In the genomic region with DNA sequence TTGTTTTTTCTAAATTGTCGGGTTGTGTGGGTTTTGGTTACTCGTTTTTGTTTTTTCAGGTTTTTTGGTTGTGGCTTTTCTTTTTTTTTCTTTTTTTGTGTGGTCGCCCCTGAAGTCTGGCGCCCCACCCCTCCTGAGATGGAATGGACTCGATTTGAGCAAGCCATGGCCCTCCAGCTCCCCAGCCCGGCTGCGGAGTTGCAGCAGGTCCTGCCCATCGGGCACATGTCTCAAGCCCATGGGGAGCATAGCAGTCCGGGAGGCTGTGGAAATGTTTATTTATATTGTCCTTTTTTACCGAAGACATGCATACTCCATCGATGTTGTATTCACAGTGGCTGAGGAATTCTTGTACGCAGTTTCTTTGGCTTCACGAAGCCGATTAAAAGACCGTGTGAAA, we compare ENCODE assay signal across 12 mouse cellular contexts. TPM values are rescaled to one million over a fixed set of nuclear protein-coding genes. Genes with fewer than 3 reads are reported as not detected.
DNase-seq lines count a peak whose midpoint lies in the region; ATAC-seq and TF ChIP-seq lines count a peak whose summit lies in the region.
"Had no signal": no experiment of that assay in that cellular context is flagged by ENCODE, and none has a peak within 500 bp of the region (broad histone marks: within the 10 kb centered on the region; RNA-seq: fewer than 3 reads in every experiment).

No protein-coding gene starts in this region.

- H3K4me1 ChIP-seq in forebrain, embryonic 10.5 days: peaks cover 70% of the 10 kb centered on the region
- H3K4me1 ChIP-seq in forebrain, postnatal 0 days (ENCODE audit: insufficient read depth): peaks cover 13% of the 10 kb centered on the region
- peaks cover 46% of the 10 kb centered on the region for H3K4me1 ChIP-seq in embryonic facial prominence, embryonic 13.5 days
- peaks cover 66% of the 10 kb centered on the region for H3K4me1 ChIP-seq in neural tube, embryonic 15.5 days

- H3K4me2 ChIP-seq in forebrain, postnatal 0 days (ENCODE audit: low read depth): no peak overlapping the region
- H3K4me2 ChIP-seq in embryonic facial prominence, embryonic 13.5 days: no peak overlapping the region
- no peak overlapping the region for H3K4me2 ChIP-seq in neural tube, embryonic 15.5 days

- ATAC-seq in forebrain, postnatal 0 days: no peak
- no peak for ATAC-seq in embryonic facial prominence, embryonic 13.5 days (ENCODE audit: insufficient number of reproducible peaks, insufficient read depth, low FRiP score, low TSS enrichment, low read depth)
- no peak for ATAC-seq in neural tube, embryonic 15.5 days (ENCODE audit: low FRiP score)
- ATAC-seq in megakaryocyte, adult 5-6 weeks (ENCODE audit: poor library complexity, severe bottlenecking): no peak

- 95% methylated on average over 15 of the region's 15 CpGs for WGBS in forebrain, embryonic 10.5 days
- 93% methylated on average over 15 of the region's 15 CpGs for WGBS in forebrain, postnatal 0 days
- 94% methylated on average over 15 of the region's 15 CpGs for WGBS in embryonic facial prominence, embryonic 13.5 days
- WGBS in neural tube, embryonic 15.5 days: 89% methylated on average over 15 of the region's 15 CpGs

- no peak for TF ChIP-seq CTCF in forebrain, postnatal 0 days (IDR thresholded peaks at IDR 0.05; ENCODE audit: low read depth)
- no peak for TF ChIP-seq CTCF in left cerebral cortex, adult 2 months (IDR thresholded peaks at IDR 0.05)

- H3K9ac ChIP-seq in forebrain, postnatal 0 days: no peak overlapping the region
- no peak overlapping the region for H3K9ac ChIP-seq in embryonic facial prominence, embryonic 13.5 days
- H3K9ac ChIP-seq in neural tube, embryonic 15.5 days (replicated peaks): 0 out of 2 replicates have a peak overlapping the region, but pooled peaks have one; percentile 60

- DNase-seq in forebrain, embryonic 10.5 days (ENCODE audit: extremely low spot score, low spot score): no peak
- DNase-seq in forebrain, postnatal 0 days: no peak
- DNase-seq in left cerebral cortex, adult 2 months (ENCODE audit: extremely low spot score in 1 of 2, low spot score in 2 of 2): no peak
- DNase-seq in left cerebral cortex, postnatal 14 days (ENCODE audit: low spot score in 2 of 2): no peak
- DNase-seq in left cerebral cortex, postnatal 36 days (ENCODE audit: low spot score in 2 of 2): no peak
- DNase-seq: gastrocnemius, postnatal 36 days; lung, adult 18-20 months; thymus, adult 2 months had no signal

- H3K27ac ChIP-seq in forebrain, embryonic 10.5 days: no peak overlapping the region
- no peak overlapping the region for H3K27ac ChIP-seq in forebrain, postnatal 0 days (ENCODE audit: low read depth, low read length)
- peak overlapping the region; percentile 99; the same call in 1 of the 2 replicates for H3K27ac ChIP-seq in left cerebral cortex, adult 2 months
- H3K27ac ChIP-seq in embryonic facial prominence, embryonic 13.5 days: 0 out of 2 replicates have a peak overlapping the region, but pooled peaks have one; percentile 5
- peak overlapping the region; percentile 92; the same call in 1 of the 2 replicates for H3K27ac ChIP-seq in neural tube, embryonic 15.5 days (replicated peaks)

- intact Hi-C loops in left cerebral cortex, adult 2 months (cut with DNase I): loop anchor here (10.0 kb wide), 1 partner anchor 204 kb away; no protein-coding TSS in a partner anchor
- intact Hi-C loops in left cerebral cortex, postnatal 14 days (cut with DNase I): no loop called here
- intact Hi-C loops in left cerebral cortex, postnatal 36 days (cut with DNase I): no loop called here

- peaks cover 47% of the 10 kb centered on the region for H3K36me3 ChIP-seq in forebrain, embryonic 10.5 days (replicated peaks)
- H3K36me3 ChIP-seq in forebrain, postnatal 0 days (ENCODE audit: insufficient read depth): peaks cover 27% of the 10 kb centered on the region
- H3K36me3 ChIP-seq in embryonic facial prominence, embryonic 13.5 days: peaks cover 28% of the 10 kb centered on the region
- H3K36me3 ChIP-seq in neural tube, embryonic 15.5 days: peaks cover 25% of the 10 kb centered on the region

- H3K9me3 ChIP-seq in forebrain, embryonic 10.5 days: no peaks in the 10 kb centered on the region
- H3K9me3 ChIP-seq in forebrain, postnatal 0 days (ENCODE audit: low read length): no peaks in the 10 kb centered on the region
- H3K9me3 ChIP-seq in embryonic facial prominence, embryonic 13.5 days: no peaks in the 10 kb centered on the region
- H3K9me3 ChIP-seq in neural tube, embryonic 15.5 days (replicated peaks): no peaks in the 10 kb centered on the region

- no peaks in the 10 kb centered on the region for H3K27me3 ChIP-seq in forebrain, embryonic 10.5 days (ENCODE audit: poor library complexity, severe bottlenecking)
- no peaks in the 10 kb centered on the region for H3K27me3 ChIP-seq in forebrain, postnatal 0 days (ENCODE audit: insufficient read depth, low read length)
- H3K27me3 ChIP-seq in embryonic facial prominence, embryonic 13.5 days: no peaks in the 10 kb centered on the region
- no peaks in the 10 kb centered on the region for H3K27me3 ChIP-seq in neural tube, embryonic 15.5 days (replicated peaks)

- H3K4me3 ChIP-seq in forebrain, embryonic 10.5 days: peak overlapping the region; percentile 66; the same call in 1 of the 2 replicates
- H3K4me3 ChIP-seq in forebrain, postnatal 0 days (ENCODE audit: low read depth, low read length): no peak overlapping the region
- no peak overlapping the region for H3K4me3 ChIP-seq in left cerebral cortex, adult 2 months
- no peak overlapping the region for H3K4me3 ChIP-seq in embryonic facial prominence, embryonic 13.5 days
- no peak overlapping the region for H3K4me3 ChIP-seq in neural tube, embryonic 15.5 days (replicated peaks)
- H3K4me3 ChIP-seq: erythroblast, embryonic 14.5 days had no signal

RNA-seq across cellular contexts. Expression of a gene that starts 1.5 kb away (rescaled TPM):
- 9.8 and 10.7 TPM in 2 replicates for polyA plus RNA-seq in forebrain, embryonic 10.5 days (2016; fragmentation: Nextera tagmentation; extraction: Ambion mirVana)
- total RNA-seq in forebrain, postnatal 0 days (2014; rRNA removed): 4.2 and 5.0 TPM in 2 replicates
- polyA plus RNA-seq in forebrain, postnatal 0 days (2015; fragmentation: Nextera tagmentation; extraction: Ambion mirVana): 5.0 and 6.0 TPM in 2 replicates
- 1 to 10 TPM; 6.0 to 8.1 TPM for total RNA-seq in left cerebral cortex, adult 2 months (2021)
- 1 to 10 TPM; 5.7 to 6.2 TPM for total RNA-seq in left cerebral cortex, postnatal 14 days (2021)
- polyA plus RNA-seq in embryonic facial prominence, embryonic 13.5 days (2015; fragmentation: Nextera tagmentation; extraction: Ambion mirVana): 11.0 and 11.6 TPM in 2 replicates
- 13.5 and 14.3 TPM in 2 replicates for polyA plus RNA-seq in neural tube, embryonic 15.5 days (2015; fragmentation: Nextera tagmentation; extraction: Ambion mirVana)
- 19.3 and 21.0 TPM in 2 replicates for total RNA-seq in megakaryocyte, adult 5-6 weeks (2015)
- 18.8 and 20.9 TPM in 2 replicates for total RNA-seq in megakaryocyte, adult 5-6 weeks (2017)
- 1 to 10 TPM; 7.5 to 7.6 TPM for total RNA-seq in left cerebral cortex, postnatal 36 days (2021)

RNA-seq across cellular contexts. Expression of a gene that starts 5.5 kb away (rescaled TPM):
- polyA plus RNA-seq in forebrain, embryonic 10.5 days (2016; fragmentation: Nextera tagmentation; extraction: Ambion mirVana): 90.9 and 116 TPM in 2 replicates
- 345 and 424 TPM in 2 replicates for total RNA-seq in forebrain, postnatal 0 days (2014; rRNA removed)
- polyA plus RNA-seq in forebrain, postnatal 0 days (2015; fragmentation: Nextera tagmentation; extraction: Ambion mirVana): 834 and 838 TPM in 2 replicates
- total RNA-seq in left cerebral cortex, adult 2 months (2021): 10 to 100 TPM; 75.8 to 93.0 TPM
- total RNA-seq in left cerebral cortex, postnatal 14 days (2021): 100 to 1,000 TPM in 1 of 2 experiments, 10 to 100 TPM in 1; 95.6 to 111 TPM
- polyA plus RNA-seq in embryonic facial prominence, embryonic 13.5 days (2015; fragmentation: Nextera tagmentation; extraction: Ambion mirVana): 142 and 162 TPM in 2 replicates
- 284 and 345 TPM in 2 replicates for polyA plus RNA-seq in neural tube, embryonic 15.5 days (2015; fragmentation: Nextera tagmentation; extraction: Ambion mirVana)
- total RNA-seq in megakaryocyte, adult 5-6 weeks (2015): 11.7 and 13.8 TPM in 2 replicates
- 29.3 and 32.1 TPM in 2 replicates for total RNA-seq in megakaryocyte, adult 5-6 weeks (2017)
- total RNA-seq in left cerebral cortex, postnatal 36 days (2021): 10 to 100 TPM; 94.7 to 96.7 TPM

RNA-seq across cellular contexts. Expression of a gene that starts 8.0 kb away (rescaled TPM):
- 23.2 and 24.2 TPM in 2 replicates for polyA plus RNA-seq in forebrain, embryonic 10.5 days (2016; fragmentation: Nextera tagmentation; extraction: Ambion mirVana)
- 29.0 and 30.9 TPM in 2 replicates for total RNA-seq in forebrain, postnatal 0 days (2014; rRNA removed)
- 30.6 and 31.3 TPM in 2 replicates for polyA plus RNA-seq in forebrain, postnatal 0 days (2015; fragmentation: Nextera tagmentation; extraction: Ambion mirVana)
- 1 to 10 TPM; 6.8 to 7.2 TPM for total RNA-seq in left cerebral cortex, adult 2 months (2021)
- total RNA-seq in left cerebral cortex, postnatal 14 days (2021): 10 to 100 TPM; 13.9 to 14.3 TPM
- polyA plus RNA-seq in embryonic facial prominence, embryonic 13.5 days (2015; fragmentation: Nextera tagmentation; extraction: Ambion mirVana): 26.8 and 38.8 TPM in 2 replicates
- 25.9 and 31.2 TPM in 2 replicates for polyA plus RNA-seq in neural tube, embryonic 15.5 days (2015; fragmentation: Nextera tagmentation; extraction: Ambion mirVana)
- total RNA-seq in megakaryocyte, adult 5-6 weeks (2015): 0.49 TPM in 1 of 2 replicates, not detected in the other
- 0.12 TPM in 1 of 2 replicates, not detected in the other for total RNA-seq in megakaryocyte, adult 5-6 weeks (2017)
- total RNA-seq in left cerebral cortex, postnatal 36 days (2021): 1 to 10 TPM; 8.9 to 9.0 TPM

RNA-seq across cellular contexts. Expression of a gene that starts 23.2 kb away (rescaled TPM):
- 19.1 and 19.8 TPM in 2 replicates for polyA plus RNA-seq in forebrain, embryonic 10.5 days (2016; fragmentation: Nextera tagmentation; extraction: Ambion mirVana)
- 91.5 and 120 TPM in 2 replicates for total RNA-seq in forebrain, postnatal 0 days (2014; rRNA removed)
- 19.3 and 21.3 TPM in 2 replicates for polyA plus RNA-seq in forebrain, postnatal 0 days (2015; fragmentation: Nextera tagmentation; extraction: Ambion mirVana)
- total RNA-seq in left cerebral cortex, adult 2 months (2021): 100 to 1,000 TPM in 1 of 2 experiments, 10 to 100 TPM in 1; 80.7 to 127 TPM
- total RNA-seq in left cerebral cortex, postnatal 14 days (2021): 10 to 100 TPM; 94.0 to 96.3 TPM
- 21.2 and 25.7 TPM in 2 replicates for polyA plus RNA-seq in embryonic facial prominence, embryonic 13.5 days (2015; fragmentation: Nextera tagmentation; extraction: Ambion mirVana)
- polyA plus RNA-seq in neural tube, embryonic 15.5 days (2015; fragmentation: Nextera tagmentation; extraction: Ambion mirVana): 19.4 and 20.5 TPM in 2 replicates
- 29.5 and 29.6 TPM in 2 replicates for total RNA-seq in megakaryocyte, adult 5-6 weeks (2015)
- 22.4 and 36.1 TPM in 2 replicates for total RNA-seq in megakaryocyte, adult 5-6 weeks (2017)
- total RNA-seq in left cerebral cortex, postnatal 36 days (2021): 10 to 100 TPM; 76.2 to 78.8 TPM

RNA-seq across cellular contexts. Expression of a gene that starts 30.6 kb away (rescaled TPM):
- 6.8 and 7.3 TPM in 2 replicates for polyA plus RNA-seq in forebrain, embryonic 10.5 days (2016; fragmentation: Nextera tagmentation; extraction: Ambion mirVana)
- 114 and 151 TPM in 2 replicates for total RNA-seq in forebrain, postnatal 0 days (2014; rRNA removed)
- polyA plus RNA-seq in forebrain, postnatal 0 days (2015; fragmentation: Nextera tagmentation; extraction: Ambion mirVana): 57.5 and 68.2 TPM in 2 replicates
- total RNA-seq in left cerebral cortex, adult 2 months (2021): 100 to 1,000 TPM; 431 to 456 TPM
- 100 to 1,000 TPM; 437 to 473 TPM for total RNA-seq in left cerebral cortex, postnatal 14 days (2021)
- 6.8 and 9.8 TPM in 2 replicates for polyA plus RNA-seq in embryonic facial prominence, embryonic 13.5 days (2015; fragmentation: Nextera tagmentation; extraction: Ambion mirVana)
- 91.9 and 93.0 TPM in 2 replicates for polyA plus RNA-seq in neural tube, embryonic 15.5 days (2015; fragmentation: Nextera tagmentation; extraction: Ambion mirVana)
- total RNA-seq in megakaryocyte, adult 5-6 weeks (2015): 1.6 and 2.2 TPM in 2 replicates
- total RNA-seq in megakaryocyte, adult 5-6 weeks (2017): 1.4 TPM in 1 of 2 replicates, not detected in the other
- 100 to 1,000 TPM; 431 to 463 TPM for total RNA-seq in left cerebral cortex, postnatal 36 days (2021)

Comparison
In these comparisons a context has a peak if more than half of its experiments do, and no peak if none do; other contexts are left out.
1. H3K27ac ChIP-seq: peak in left cerebral cortex, adult 2 months (single experiment), embryonic facial prominence, embryonic 13.5 days (single experiment) and neural tube, embryonic 15.5 days (single experiment); none in forebrain, embryonic 10.5 days (single experiment) and forebrain, postnatal 0 days (single experiment).
2. RNA of a gene that starts 8.0 kb away (total RNA-seq): 29.0 to 30.9 TPM in forebrain, postnatal 0 days, 13.9 to 14.3 TPM in left cerebral cortex, postnatal 14 days, 8.9 to 9.0 TPM in left cerebral cortex, postnatal 36 days and 6.8 to 7.2 TPM in left cerebral cortex, adult 2 months; 0.12 to 0.49 TPM in megakaryocyte, adult 5-6 weeks; every median in the first group is over 4 times any median in the second.